Mouse (Mus musculus): ENCODE measurements at regions not wholly inside any gene's neighbourhood (a gene's known extent, or its start where the extent isn't known, plus 50 kb on each side); places are given as distances from the start of the nearest gene placed in this dataset.

DNA sequence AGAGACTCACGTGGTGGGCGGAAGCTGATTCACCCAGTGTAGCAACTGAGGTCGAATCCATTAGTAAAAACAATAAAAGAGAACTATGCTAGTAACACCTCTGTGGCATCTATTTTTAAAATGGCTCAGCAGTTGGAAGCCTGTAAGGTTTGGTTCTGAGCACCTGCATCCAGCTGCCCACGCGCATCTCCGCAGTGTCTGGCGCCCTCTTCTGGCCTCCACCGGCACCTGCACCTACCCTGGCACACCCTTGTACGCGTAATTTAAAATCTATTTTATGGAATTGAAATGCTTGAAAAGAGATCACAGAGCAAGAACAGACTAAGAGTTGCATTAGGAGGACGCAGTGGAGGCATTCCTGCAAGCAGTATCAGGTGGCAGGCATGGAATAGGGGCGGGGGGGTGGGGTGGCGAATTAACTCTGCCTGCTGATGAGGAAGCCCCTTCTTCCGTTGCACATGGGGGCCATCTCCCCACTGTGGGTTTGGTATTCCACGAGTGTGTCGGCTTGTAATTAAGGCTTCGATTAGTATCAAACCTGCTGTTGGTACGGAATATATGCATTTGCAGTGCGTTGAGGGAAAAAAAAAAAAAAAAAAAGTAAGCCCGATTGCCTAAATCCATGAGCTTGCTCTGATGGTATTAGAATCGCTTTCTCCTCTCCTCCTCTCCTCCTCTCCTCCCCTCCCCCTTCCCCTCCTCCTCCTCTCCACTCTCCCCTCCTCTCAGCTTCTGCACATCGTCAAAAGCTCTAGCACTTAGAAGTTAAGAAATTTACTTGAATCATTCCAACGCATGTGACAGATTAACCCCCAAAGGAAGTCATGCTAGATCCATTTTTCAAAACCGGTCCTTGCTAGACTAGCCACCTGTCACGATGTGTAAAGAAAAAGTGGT is 221.7 kb downstream of the Atp23 start:
- no peak for TF ChIP-seq CTCF (IDR thresholded peaks at IDR 0.05; ENCODE audit: extremely low read depth, insufficient read length, insufficient replicate concordance, low read depth, low read length)
- no peak for TF ChIP-seq POLR2A (IDR thresholded peaks at IDR 0.05; ENCODE audit: low read depth, low read length)
